Mouse (Mus musculus) layer of hippocampus, postnatal 25 days (tissue): Measurements from ENCODE around the gene Dusp14. TPM values are rescaled to one million over a fixed set of nuclear protein-coding genes. Genes with fewer than 3 reads are reported as not detected.
A peak's percentile ranks its signal among the peaks of the same experiment; 100 is the strongest.

Experiments used
- DNase-seq, 2 experiments: peaks; one replicate each; pipeline ENCODE4 v3.0.0; 2022; ENCODE audit warnings: mixed read lengths in 2 of 2, low spot score in 1 of 2; ENCODE audit errors: extremely low spot score in 1 of 2
- total RNA-seq, 2 experiments: library from RNA; stranded (reverse); gene quantifications; 2 replicates each; pipeline ENCODE4 v1.2.3; 2021

Gene Dusp14
- total RNA-seq, 2 experiments from 2014 or later, result 31.0 to 35.4 TPM

DNA sequence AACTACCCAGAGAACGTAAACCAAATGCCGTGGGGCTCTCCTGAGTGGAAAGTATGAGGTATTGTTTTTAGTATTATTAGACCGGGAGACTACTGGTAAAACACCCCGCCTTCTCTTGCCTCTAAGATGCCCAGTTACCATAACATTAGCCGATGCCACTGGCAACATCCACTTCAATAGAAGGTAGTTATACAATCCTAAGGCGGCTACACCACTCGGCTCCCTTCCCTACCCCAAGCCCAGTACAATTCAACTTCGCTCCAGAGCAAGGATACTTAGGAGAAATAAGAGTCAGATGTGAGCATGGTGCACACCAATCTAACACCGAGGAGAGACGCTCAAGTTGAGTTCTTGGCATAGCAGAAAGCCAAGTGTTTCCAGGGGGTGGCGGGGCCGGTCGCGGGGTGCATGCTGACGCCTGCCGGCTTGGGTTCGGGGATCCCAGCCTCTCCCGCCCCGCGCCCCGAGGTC, 1.3 kb downstream of the Dusp14 start:
- no peak for DNase-seq

DNA sequence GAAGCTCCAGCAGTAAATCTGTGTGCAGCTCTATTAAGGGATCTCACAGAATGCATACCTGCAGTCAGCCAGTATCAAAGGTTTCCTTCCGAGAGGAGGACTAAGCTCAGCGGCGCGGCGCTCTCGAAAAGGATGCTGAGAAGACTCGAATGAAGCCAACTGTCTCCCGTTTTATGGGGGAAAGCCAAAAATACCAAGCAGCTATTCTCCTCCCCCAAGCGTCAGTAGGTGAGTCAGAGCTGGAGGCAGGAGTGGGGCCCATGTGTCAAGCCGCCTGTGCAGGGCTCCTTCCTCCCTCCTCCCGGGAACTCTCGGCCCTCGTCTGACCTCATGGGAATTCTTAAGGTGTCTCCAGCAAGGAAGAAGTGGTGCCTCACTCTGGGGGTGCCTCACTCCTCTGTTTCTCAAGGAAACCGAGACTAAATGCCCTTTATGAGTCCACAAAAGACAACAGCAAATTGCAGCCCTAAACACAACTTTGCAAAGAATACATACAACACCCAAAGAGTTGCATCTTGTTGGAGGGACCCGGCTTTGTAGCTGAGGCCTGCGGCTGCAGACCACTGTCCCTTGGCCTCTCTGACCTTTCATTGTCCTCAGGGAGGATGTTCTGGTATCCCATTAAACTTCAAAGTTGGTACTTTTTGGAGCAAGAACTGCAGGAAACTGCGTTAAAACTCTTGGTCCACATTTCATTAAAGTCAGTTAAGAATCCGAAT, 2.0 kb downstream of the Dusp14 start:
- no peak for DNase-seq

GRCm38 (mm10) chr11:84066071-84066481, 3.0 kb downstream of the Dusp14 start:
- no peak for DNase-seq

DNA sequence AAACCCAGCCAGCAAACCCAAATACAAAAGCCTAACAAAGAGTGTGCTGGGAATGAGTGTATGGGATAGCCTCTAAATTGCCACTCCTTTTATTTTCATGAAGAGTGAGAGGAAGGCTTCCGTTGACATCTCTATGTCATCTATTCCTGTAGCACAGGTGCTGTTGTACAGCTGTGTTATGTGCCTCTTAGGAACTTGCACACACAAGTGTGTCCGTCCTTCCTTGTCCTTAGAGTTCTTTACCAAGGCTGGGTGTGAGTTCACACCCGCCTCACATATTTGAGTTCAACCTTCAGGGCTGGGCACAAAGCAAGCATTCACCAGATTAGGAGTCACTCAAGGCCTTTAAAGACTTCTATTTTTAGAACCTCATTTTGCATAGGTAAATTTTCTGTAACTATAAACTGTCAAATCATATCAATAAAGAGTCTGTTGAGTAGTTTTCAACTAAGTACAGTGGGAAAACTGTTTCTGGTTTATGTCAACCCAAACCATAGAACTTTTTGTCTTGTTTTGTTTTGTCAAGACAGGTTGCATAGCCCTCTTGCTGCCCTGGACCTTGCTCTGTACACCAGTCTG, 5.3 kb downstream of the Dusp14 start:
- DNase-seq, result no peak

GRCm38 (mm10) chr11:84062805-84063204, 6.3 kb downstream of the Dusp14 start:
- no peak for DNase-seq

DNA sequence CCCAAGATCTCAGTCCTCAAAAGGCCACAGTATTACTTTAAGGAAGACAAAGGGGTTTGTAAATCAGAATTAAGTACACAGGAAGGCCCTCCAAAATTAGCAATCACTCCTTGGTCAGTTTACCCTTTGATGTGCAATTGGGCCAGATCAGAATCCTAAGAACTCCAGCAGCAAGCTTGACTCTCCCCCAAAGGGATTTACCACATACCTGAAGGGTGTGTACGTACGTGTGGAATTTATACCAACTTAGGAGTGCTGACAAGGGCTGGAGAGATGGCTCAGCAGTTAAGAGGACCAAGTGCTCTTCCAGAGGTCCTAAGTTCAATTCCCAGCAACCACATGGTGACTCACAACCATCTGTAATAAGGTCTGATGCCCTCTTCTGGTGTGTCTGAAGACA, 7.2 kb downstream of the Dusp14 start:
- no peak for DNase-seq

- DNase-seq, result no peak
Observed at GRCm38 (mm10) chr11:84060635-84061034, 8.4 kb downstream of the Dusp14 start.

GRCm38 (mm10) chr11:84059784-84060183, 9.3 kb downstream of the Dusp14 start:
- no peak for DNase-seq

DNA sequence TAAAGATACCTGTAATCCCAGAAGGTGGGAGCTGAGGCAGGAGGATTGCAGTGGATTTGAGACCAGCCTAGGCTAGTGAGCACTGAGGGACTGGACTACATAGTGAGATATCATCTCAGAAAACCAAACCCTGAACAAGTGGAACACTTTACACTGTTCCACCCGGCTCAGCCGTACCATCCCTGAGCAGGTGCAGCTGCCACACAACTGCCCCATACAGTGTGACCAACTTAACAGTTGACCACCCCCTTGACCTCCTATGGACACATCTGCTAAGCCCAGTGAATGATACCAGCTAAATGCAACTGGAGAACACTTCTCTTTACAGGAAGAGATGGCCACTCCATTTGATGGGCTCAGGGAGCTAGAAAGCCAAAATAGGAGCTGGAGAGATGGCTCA, 11.6 kb downstream of the Dusp14 start:
- no peak for DNase-seq

DNA sequence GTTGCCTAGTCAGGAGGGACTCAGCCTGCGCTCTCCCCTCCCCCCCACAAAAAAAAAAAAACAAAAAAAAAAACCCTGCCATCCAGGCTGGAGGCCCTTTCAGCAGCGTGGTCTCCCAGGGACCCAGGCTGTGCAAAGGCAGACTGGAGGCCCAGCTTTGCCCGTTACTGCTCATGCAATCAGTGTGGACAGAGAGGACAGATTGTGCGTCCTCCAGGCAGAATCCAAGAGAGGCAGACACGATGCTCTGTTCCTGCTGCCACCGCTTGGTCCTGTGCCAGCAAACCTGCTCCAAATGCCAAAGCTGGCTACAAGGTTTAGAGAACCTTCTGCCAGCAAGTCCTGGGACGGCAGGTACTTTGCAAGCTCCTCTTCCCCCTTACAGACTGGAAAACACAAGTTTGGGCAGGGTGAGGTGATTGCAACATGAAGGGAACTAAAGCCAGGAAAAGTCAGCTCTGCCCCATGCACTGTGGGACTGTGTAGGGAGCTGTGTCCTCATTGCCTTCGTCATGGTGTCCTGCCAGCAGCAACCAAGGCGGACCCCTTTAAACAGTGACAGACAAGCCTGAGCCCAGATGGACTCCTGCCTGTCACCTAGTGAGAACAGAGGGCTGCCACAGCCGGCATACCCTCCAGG, 15.4 kb downstream of the Dusp14 start:
- DNase-seq, result peak in 1 of 2 experiments; percentile 65

DNA sequence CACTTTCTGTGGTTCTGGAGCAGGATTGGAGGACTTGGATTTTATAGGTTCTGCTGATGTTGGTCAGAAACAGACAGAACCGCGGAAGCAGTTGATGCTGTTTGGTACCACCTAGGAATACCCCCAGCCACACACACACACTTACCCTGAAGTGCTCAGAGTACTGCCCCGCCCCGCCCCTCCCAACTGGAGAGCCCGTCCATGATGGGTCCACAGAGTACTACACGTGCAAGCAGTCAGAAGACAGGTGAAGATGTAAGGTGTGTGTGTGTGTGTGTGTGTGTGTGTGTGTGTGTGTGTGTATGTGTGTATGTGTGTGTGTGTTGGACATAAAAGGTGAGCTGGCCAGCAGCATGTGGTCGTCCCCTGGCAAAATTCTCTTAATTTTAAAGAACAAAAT, 16.0 kb downstream of the Dusp14 start:
- no peak for DNase-seq

- DNase-seq, result no peak
Observed at GRCm38 (mm10) chr11:84048411-84048810, 20.6 kb downstream of the Dusp14 start.

DNA sequence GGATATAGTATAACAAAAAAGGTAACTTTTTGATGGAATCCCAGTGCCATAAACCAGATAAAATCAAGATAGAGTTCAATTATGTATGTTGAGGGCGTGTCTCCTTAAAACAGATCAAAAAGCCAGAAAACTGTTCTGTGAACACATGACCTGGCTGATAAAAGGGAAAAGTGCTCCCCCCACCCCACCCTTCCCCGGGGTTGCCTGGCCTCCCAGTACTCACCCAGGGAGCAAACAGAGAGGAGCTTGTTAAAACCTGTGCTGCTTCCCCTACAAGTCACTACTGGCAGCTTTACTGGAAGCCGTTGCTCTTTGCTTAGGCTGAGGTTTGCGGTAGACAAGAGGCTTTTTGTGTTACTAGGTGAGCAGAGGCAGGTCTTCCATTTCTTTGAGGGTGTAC, 21.8 kb downstream of the Dusp14 start:
- no peak for DNase-seq

- DNase-seq, result no peak
Observed at GRCm38 (mm10) chr11:84044988-84045387, 24.1 kb downstream of the Dusp14 start.

GRCm38 (mm10) chr11:84042808-84043762, 26.0 kb downstream of the Dusp14 start:
- DNase-seq, result no peak

- DNase-seq, result no peak
Observed at GRCm38 (mm10) chr11:84040621-84041020, 28.4 kb downstream of the Dusp14 start.

DNA sequence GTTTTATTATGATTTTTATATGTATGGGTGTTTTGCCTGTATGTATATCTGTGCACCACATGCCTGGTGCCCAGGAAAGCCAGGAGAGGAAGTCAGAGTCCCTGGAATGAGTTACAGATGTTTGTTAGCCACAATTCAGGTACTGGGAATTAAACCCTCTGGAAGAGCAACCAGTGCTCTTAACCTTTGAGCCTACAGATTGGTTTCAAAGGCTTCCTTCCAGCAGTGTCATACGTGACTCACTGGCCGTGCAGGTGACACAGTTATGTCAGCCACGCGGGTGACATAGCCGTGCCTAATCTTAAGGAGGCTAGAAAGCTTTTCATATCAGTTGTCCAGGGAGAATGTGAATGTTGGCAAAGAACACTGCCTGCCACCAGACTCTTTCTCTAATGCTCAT, 35.4 kb downstream of the Dusp14 start:
- no peak for DNase-seq

- no peak for DNase-seq
Observed at GRCm38 (mm10) chr11:84032559-84032958, 36.5 kb downstream of the Dusp14 start.

DNA sequence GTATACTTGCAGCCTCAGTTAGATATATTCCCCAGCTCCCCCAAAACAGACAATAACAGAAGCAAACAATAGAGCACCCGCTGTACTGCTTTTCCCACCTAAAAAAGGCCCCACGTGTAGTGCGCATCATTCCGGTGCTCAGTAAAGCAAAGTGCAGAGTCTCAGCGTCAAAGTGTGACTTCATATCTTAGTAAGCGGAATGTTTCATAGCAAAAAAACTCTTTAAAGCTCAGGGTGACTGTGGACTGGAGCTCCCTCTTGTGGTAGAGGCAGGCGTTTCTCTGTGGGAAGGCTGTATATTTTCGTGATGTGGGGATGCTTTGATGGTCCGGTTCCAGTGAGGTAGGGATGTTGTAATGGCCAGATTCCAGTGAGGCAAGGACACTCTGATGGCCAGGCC, 37.1 kb downstream of the Dusp14 start:
- DNase-seq, result peak; percentile 52 to 68

DNA sequence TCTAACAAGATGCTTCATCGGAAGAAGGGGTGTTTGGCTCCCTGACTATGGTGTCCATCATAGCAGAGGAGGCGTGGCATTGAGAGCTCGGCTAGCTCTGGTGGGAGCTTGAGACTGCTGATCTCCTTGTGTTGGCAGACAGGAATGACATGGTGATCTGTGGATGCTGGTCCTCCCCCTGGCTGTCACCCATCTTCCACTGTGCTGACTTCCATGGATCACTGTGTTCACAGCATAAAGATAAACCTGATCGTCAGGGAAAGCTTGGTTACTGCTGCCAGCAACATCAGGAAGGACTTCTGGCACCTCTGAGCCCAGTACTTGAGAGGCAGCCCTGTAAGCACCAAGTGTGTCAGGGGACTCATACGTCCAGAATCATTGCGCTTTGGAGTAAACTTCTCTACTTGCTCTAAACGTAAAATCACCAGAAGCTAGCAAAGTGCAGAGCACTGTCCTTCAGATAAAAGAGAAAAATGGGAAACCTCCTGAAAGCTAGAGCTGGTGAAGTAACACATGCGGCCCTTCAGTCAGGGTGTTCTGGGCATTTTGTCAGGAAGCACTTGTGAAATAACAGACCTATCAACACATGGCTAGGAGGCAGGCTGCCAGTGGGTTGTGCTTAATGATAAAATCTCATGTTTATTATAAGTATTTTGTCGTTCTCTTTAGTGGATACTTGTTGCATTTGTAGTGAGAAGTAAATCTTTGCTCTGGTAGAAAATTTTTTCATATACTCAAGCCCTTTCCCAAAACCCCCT, 40.6 kb downstream of the Dusp14 start:
- no peak for DNase-seq
